Mouse (Mus musculus) megakaryocyte, adult 5-6 weeks (primary cell): ENCODE measurements around the gene Itga3. TPM values are rescaled to one million over a fixed set of nuclear protein-coding genes. Genes with fewer than 3 reads are reported as not detected.
"Not testable (repeated sequence)": the region's sequence is repeated elsewhere in the genome, so short reads cannot be mapped to it uniquely, and the experiment has no call there.

ENCODE experiments used
- ATAC-seq: 2 replicates; pipeline ENCODE4 v1.8.0; 2016; ENCODE audit warnings: mild to moderate bottlenecking, inconsistent platforms; ENCODE audit not compliant: poor library complexity, severe bottlenecking
- total RNA-seq, 2 experiments: library from RNA; stranded (forward) in 1 of 2; stranded (reverse) in 1 of 2; fragments of 153-499, 151-499 nt in 1 of 2; fragments of 221-1000, 200-1000 nt in 1 of 2; gene quantifications; 2 replicates each; pipeline versions ENCODE4 v1.2.3 to v1.2.4; 2015 to 2017

Gene Itga3
- total RNA-seq, 2 experiments from 2014 or later = 0.09 TPM; not detected in 1

GRCm38 (mm10) chr11:95034902-95035301 is 41.7 kb downstream of the Itga3 start:
- no peak for ATAC-seq

GRCm38 (mm10) chr11:95033617-95034016 is 43.0 kb downstream of the Itga3 start:
- no peak for ATAC-seq

GRCm38 (mm10) chr11:95032945-95033344 is 43.7 kb downstream of the Itga3 start:
- ATAC-seq = no peak

GRCm38 (mm10) chr11:95027850-95028470 is 48.6 kb downstream of the Itga3 start:
- no peak for ATAC-seq

- no peak for ATAC-seq
Observed at GRCm38 (mm10) chr11:95026849-95027248, 49.8 kb downstream of the Itga3 start.

GRCm38 (mm10) chr11:95026090-95026542 is 50.5 kb downstream of the Itga3 start:
- no peak for ATAC-seq

GRCm38 (mm10) chr11:95025227-95026012 is 51.2 kb downstream of the Itga3 start:
- ATAC-seq = no peak

- ATAC-seq = no peak
Observed at GRCm38 (mm10) chr11:95024439-95025184, 52.0 kb downstream of the Itga3 start.

- no peak for ATAC-seq
Observed at GRCm38 (mm10) chr11:95023481-95023880, 53.1 kb downstream of the Itga3 start.

- no peak for ATAC-seq
Observed at GRCm38 (mm10) chr11:95022237-95022992, 54.2 kb downstream of the Itga3 start.

- ATAC-seq = no peak
Observed at GRCm38 (mm10) chr11:95015484-95015883, 61.1 kb downstream of the Itga3 start.

- ATAC-seq = no peak
Observed at GRCm38 (mm10) chr11:95012487-95012886, 64.1 kb downstream of the Itga3 start.

GRCm38 (mm10) chr11:95012075-95012474 is 64.5 kb downstream of the Itga3 start:
- 0 out of 2 replicates have a peak, but pooled peaks have one; percentile 24 for ATAC-seq

- ATAC-seq = no peak
Observed at GRCm38 (mm10) chr11:95011416-95011815, 65.2 kb downstream of the Itga3 start.

GRCm38 (mm10) chr11:95010841-95011403 is 65.7 kb downstream of the Itga3 start:
- not testable (repeated sequence) for ATAC-seq

- no peak for ATAC-seq
Observed at GRCm38 (mm10) chr11:95010141-95010739, 66.4 kb downstream of the Itga3 start.

GRCm38 (mm10) chr11:95009629-95010014 is 67.0 kb downstream of the Itga3 start, which contains the start of gene Samd14:
Gene Samd14 (plus strand): TSS chr11:95009879.
- ATAC-seq = peak; percentile 26; the same call in 1 of the 2 replicates

GRCm38 (mm10) chr11:95008661-95009628 is 67.7 kb downstream of the Itga3 start:
- no peak for ATAC-seq

- no peak for ATAC-seq
Observed at GRCm38 (mm10) chr11:95007418-95007817, 69.2 kb downstream of the Itga3 start.
